Mouse (Mus musculus): ENCODE results near the gene Olfml2a. TPM values are rescaled to one million over a fixed set of nuclear protein-coding genes. Genes with fewer than 3 reads are reported as not detected.

Gene Olfml2a
- polyA plus RNA-seq, 1 experiment: 0.11 TPM

DNA sequence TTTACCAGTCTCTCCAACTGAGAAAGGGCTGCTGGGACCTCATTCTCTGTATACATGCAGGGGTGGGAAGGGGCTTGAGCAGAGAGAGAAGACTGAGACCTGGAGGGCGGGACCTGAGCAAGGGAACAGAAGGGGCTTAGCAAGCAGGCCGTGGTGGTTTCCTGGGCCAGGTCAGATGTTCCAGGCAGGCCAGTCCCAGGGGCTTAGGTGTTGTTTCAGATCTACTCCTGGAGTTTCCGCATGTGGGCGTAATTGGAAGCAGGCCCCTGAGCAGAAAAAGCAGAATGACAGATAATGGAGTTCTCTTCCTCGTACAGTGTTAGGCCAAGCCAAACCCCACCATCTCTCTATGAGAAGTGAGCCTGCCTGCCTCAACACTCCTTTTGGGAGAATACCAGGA lies 3.2 kb downstream of the Olfml2a start:
- Histone ChIP-seq H3K27me3 (ENCODE audit: control insufficient read depth, insufficient read depth, insufficient read length) (no peaks in the 10 kb centered on the region), H3K4me2 (ENCODE audit: low read depth) (peak overlapping the region; percentile 63), H3K4me3 (no peak overlapping the region), H3ac (ENCODE audit: control insufficient read depth, insufficient read length) (no peak overlapping the region), H3K79me2 (ENCODE audit: control insufficient read depth, insufficient read depth) (no peaks in the 10 kb centered on the region), H3K36me3 (ENCODE audit: control insufficient read depth, insufficient read depth) (no peaks in the 10 kb centered on the region)
- TF ChIP-seq REST (IDR thresholded peaks at IDR 0.05; ENCODE audit: insufficient read depth, insufficient read length) (no peak), POLR2AphosphoS2 (IDR thresholded peaks at IDR 0.05; ENCODE audit: insufficient read length, low read depth) (no peak), MYOG (IDR thresholded peaks at IDR 0.05; ENCODE audit: control insufficient read depth in 1 of 3, insufficient read depth in 1 of 3, insufficient read length in 2 of 3, low read depth in 2 of 3) (no peak), USF1 (IDR thresholded peaks at IDR 0.05; ENCODE audit: low read depth) (no peak), E2F4 (IDR thresholded peaks at IDR 0.05; ENCODE audit: insufficient read depth) (no peak), MYOD1 (IDR thresholded peaks at IDR 0.05; ENCODE audit: control insufficient read depth in 1 of 3, insufficient read length in 2 of 3, low read depth in 2 of 3) (no peak), CEBPB (IDR thresholded peaks at IDR 0.05; ENCODE audit: insufficient read depth, poor library complexity, severe bottlenecking) (no peak)

DNA sequence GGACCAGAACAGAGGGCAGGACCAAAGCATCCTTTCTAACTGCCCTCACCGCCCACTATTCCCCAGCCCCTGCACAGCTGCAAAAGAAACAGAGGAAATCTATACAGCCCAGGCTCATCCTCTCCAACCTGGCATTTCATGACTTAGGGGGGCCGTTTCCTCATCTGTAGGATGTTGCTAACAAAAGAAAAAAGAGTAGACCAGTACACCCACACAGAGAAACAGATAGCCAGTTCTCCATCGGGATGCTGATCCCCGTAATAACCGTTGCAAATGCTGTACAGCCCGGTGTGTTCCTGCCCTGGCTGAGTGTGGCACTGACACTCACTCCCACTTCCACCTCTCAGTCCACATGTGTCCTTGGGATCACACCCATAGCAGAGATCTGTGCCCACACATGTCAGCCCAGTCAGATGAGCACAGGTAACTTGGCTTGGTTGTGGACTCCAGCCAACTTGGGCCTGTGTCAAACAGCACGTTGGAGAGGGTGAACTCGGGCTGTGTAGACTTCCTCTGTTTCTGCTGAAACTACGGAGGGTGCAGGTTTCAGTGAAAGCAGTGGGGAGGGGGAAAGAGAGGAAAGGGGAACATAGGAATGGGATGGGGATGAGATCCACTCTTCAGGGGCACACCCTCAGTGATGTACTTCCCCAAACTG lies 5.1 kb downstream of the Olfml2a start:
- Histone ChIP-seq H3K4me2 (ENCODE audit: low read depth) (no peak overlapping the region), H3K36me3 (ENCODE audit: control insufficient read depth, insufficient read depth) (no peaks in the 10 kb centered on the region), H3K79me2 (ENCODE audit: control insufficient read depth, insufficient read depth) (no peaks in the 10 kb centered on the region), H3K27me3 (ENCODE audit: control insufficient read depth, insufficient read depth, insufficient read length) (no peaks in the 10 kb centered on the region), H3ac (ENCODE audit: control insufficient read depth, insufficient read length) (no peak overlapping the region), H3K4me3 (no peak overlapping the region)
- TF ChIP-seq POLR2A (IDR thresholded peaks at IDR 0.05; ENCODE audit: insufficient read length, low read depth) (no peak), MAX (IDR thresholded peaks at IDR 0.05; ENCODE audit: low read depth) (no peak), E2F4 (IDR thresholded peaks at IDR 0.05; ENCODE audit: insufficient read depth) (no peak), USF1 (IDR thresholded peaks at IDR 0.05; ENCODE audit: low read depth) (no peak), SRF (IDR thresholded peaks at IDR 0.05; ENCODE audit: control insufficient read depth, insufficient read length, low read depth) (no peak), TCF12 (IDR thresholded peaks at IDR 0.05; ENCODE audit: insufficient read depth, poor library complexity, severe bottlenecking) (no peak), REST (IDR thresholded peaks at IDR 0.05; ENCODE audit: insufficient read depth, insufficient read length) (no peak), MYOG (IDR thresholded peaks at IDR 0.05; ENCODE audit: control insufficient read depth in 1 of 3, insufficient read depth in 1 of 3, insufficient read length in 2 of 3, low read depth in 2 of 3) (no peak), MYOD1 (IDR thresholded peaks at IDR 0.05; ENCODE audit: control insufficient read depth in 1 of 3, insufficient read length in 2 of 3, low read depth in 2 of 3) (no peak), POLR2AphosphoS2 (IDR thresholded peaks at IDR 0.05; ENCODE audit: insufficient read length, low read depth) (no peak)

DNA sequence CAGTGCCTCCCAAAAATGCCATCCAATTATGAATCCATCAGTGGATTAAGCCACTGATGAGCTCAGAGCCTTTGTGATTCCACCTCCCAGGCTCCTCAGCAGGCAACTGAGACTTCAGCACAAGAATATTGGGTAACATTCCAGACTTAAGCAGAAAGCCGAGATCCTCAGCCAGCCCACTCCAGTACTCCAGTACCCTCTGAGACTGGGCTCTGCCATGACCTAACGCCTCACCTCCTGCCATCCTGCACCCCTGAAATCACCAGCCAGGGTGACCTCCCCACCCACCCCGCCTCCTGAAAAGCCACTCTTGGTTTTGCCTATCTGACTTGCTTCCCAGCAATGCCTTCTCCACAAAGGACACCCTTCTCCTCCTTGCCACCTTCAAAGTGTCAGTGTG lies 5.6 kb downstream of the Olfml2a start:
- Histone ChIP-seq H3ac (ENCODE audit: control insufficient read depth, insufficient read length) (no peak overlapping the region), H3K79me2 (ENCODE audit: control insufficient read depth, insufficient read depth) (no peaks in the 10 kb centered on the region), H3K4me3 (no peak overlapping the region), H3K36me3 (ENCODE audit: control insufficient read depth, insufficient read depth) (no peaks in the 10 kb centered on the region), H3K4me2 (ENCODE audit: low read depth) (no peak overlapping the region), H3K27me3 (ENCODE audit: control insufficient read depth, insufficient read depth, insufficient read length) (no peaks in the 10 kb centered on the region)
- TF ChIP-seq TCF12 (IDR thresholded peaks at IDR 0.05; ENCODE audit: insufficient read depth, poor library complexity, severe bottlenecking): no peak
- no peak for TF ChIP-seq REST (IDR thresholded peaks at IDR 0.05; ENCODE audit: insufficient read depth, insufficient read length)
- no peak for TF ChIP-seq SRF (IDR thresholded peaks at IDR 0.05; ENCODE audit: control insufficient read depth, insufficient read length, low read depth)
- no peak for TF ChIP-seq CEBPB (IDR thresholded peaks at IDR 0.05; ENCODE audit: insufficient read depth, poor library complexity, severe bottlenecking)
- no peak for TF ChIP-seq E2F4 (IDR thresholded peaks at IDR 0.05; ENCODE audit: insufficient read depth)
- TF ChIP-seq POLR2AphosphoS2 (IDR thresholded peaks at IDR 0.05; ENCODE audit: insufficient read length, low read depth): no peak
- no peak for TF ChIP-seq MYOG (IDR thresholded peaks at IDR 0.05; ENCODE audit: control insufficient read depth in 1 of 3, insufficient read depth in 1 of 3, insufficient read length in 2 of 3, low read depth in 2 of 3)
- no peak for TF ChIP-seq POLR2A (IDR thresholded peaks at IDR 0.05; ENCODE audit: insufficient read length, low read depth)
- TF ChIP-seq MAX (IDR thresholded peaks at IDR 0.05; ENCODE audit: low read depth): no peak
- no peak for TF ChIP-seq MYOD1 (IDR thresholded peaks at IDR 0.05; ENCODE audit: control insufficient read depth in 1 of 3, insufficient read length in 2 of 3, low read depth in 2 of 3)
- no peak for TF ChIP-seq USF1 (IDR thresholded peaks at IDR 0.05; ENCODE audit: low read depth)
- TF ChIP-seq TCF3 (IDR thresholded peaks at IDR 0.05; ENCODE audit: insufficient read length, low read depth): no peak

DNA sequence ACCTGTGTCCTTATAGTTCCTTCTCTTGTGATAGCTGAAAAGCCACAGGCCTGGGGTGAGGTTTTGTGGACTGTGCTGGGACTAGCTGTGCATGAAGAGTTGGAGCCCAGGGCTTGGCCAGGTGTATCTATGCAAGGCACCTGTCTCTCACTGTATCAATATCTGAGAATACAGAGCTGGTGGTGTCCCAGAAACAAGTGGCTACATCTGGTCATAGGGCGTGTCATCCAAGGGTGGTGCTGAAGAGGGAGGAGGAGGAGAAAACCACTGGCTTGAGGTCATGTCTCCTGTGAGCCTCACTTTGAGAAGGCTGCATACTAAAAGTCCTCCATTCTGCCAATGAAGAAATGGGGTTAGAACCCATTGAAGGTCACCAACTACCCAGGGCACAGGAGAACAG lies 6.2 kb downstream of the Olfml2a start:
- no peaks in the 10 kb centered on the region for H3K36me3 ChIP-seq (ENCODE audit: control insufficient read depth, insufficient read depth)
- no peak overlapping the region for H3K4me3 ChIP-seq
- TF ChIP-seq TCF12 (IDR thresholded peaks at IDR 0.05; ENCODE audit: insufficient read depth, poor library complexity, severe bottlenecking): no peak
- H3K4me2 ChIP-seq (ENCODE audit: low read depth): no peak overlapping the region
- no peaks in the 10 kb centered on the region for H3K79me2 ChIP-seq (ENCODE audit: control insufficient read depth, insufficient read depth)
- H3ac ChIP-seq (ENCODE audit: control insufficient read depth, insufficient read length): no peak overlapping the region
- no peaks in the 10 kb centered on the region for H3K27me3 ChIP-seq (ENCODE audit: control insufficient read depth, insufficient read depth, insufficient read length)

DNA sequence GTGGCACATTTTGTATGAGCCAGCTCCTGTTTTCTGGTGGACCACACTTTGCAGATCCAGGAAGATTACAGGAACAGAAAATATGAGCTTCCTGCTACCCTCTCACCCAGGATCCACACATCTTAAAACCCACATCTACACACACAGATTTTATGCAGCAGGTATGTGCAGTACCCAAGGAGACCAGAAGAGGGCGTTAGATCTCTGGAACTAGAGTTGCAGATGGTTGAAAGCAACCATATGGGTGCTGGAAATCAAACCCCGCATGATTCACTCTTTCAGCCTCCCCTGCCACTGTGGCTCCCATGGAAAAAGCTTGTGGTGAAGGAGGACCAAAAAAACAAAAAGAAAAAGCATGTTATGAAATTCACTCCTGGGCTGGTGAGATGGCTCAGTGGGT lies 7.3 kb downstream of the Olfml2a start:
- no peaks in the 10 kb centered on the region for H3K36me3 ChIP-seq (ENCODE audit: control insufficient read depth, insufficient read depth)
- H3K27me3 ChIP-seq (ENCODE audit: control insufficient read depth, insufficient read depth, insufficient read length): no peaks in the 10 kb centered on the region
- TF ChIP-seq E2F4 (IDR thresholded peaks at IDR 0.05; ENCODE audit: insufficient read depth): no peak
- TF ChIP-seq REST (IDR thresholded peaks at IDR 0.05; ENCODE audit: insufficient read depth, insufficient read length): no peak
- TF ChIP-seq SRF (IDR thresholded peaks at IDR 0.05; ENCODE audit: control insufficient read depth, insufficient read length, low read depth): no peak
- TF ChIP-seq POLR2A (IDR thresholded peaks at IDR 0.05; ENCODE audit: insufficient read length, low read depth): no peak
- TF ChIP-seq TCF12 (IDR thresholded peaks at IDR 0.05; ENCODE audit: insufficient read depth, poor library complexity, severe bottlenecking): no peak
- TF ChIP-seq USF1 (IDR thresholded peaks at IDR 0.05; ENCODE audit: low read depth): no peak
- TF ChIP-seq MYOG (IDR thresholded peaks at IDR 0.05; ENCODE audit: control insufficient read depth in 1 of 3, insufficient read depth in 1 of 3, insufficient read length in 2 of 3, low read depth in 2 of 3): no peak
- TF ChIP-seq CEBPB (IDR thresholded peaks at IDR 0.05; ENCODE audit: insufficient read depth, poor library complexity, severe bottlenecking): no peak
- no peak for TF ChIP-seq POLR2AphosphoS2 (IDR thresholded peaks at IDR 0.05; ENCODE audit: insufficient read length, low read depth)
- no peak for TF ChIP-seq MYOD1 (IDR thresholded peaks at IDR 0.05; ENCODE audit: control insufficient read depth in 1 of 3, insufficient read length in 2 of 3, low read depth in 2 of 3)
- no peak for TF ChIP-seq TCF3 (IDR thresholded peaks at IDR 0.05; ENCODE audit: insufficient read length, low read depth)
- TF ChIP-seq MAX (IDR thresholded peaks at IDR 0.05; ENCODE audit: low read depth): no peak
- H3K79me2 ChIP-seq (ENCODE audit: control insufficient read depth, insufficient read depth): no peaks in the 10 kb centered on the region
- H3K4me3 ChIP-seq: no peak overlapping the region
- no peak overlapping the region for H3ac ChIP-seq (ENCODE audit: control insufficient read depth, insufficient read length)
- H3K4me2 ChIP-seq (ENCODE audit: low read depth): no peak overlapping the region
